Mouse (Mus musculus): ENCODE results near the gene Rmi2. TPM values are rescaled to one million over a fixed set of nuclear protein-coding genes. Genes with fewer than 3 reads are reported as not detected.

The Rmi2 gene
- polyA plus RNA-seq, 1 experiment from 2014 or later = 4.2 TPM

DNA sequence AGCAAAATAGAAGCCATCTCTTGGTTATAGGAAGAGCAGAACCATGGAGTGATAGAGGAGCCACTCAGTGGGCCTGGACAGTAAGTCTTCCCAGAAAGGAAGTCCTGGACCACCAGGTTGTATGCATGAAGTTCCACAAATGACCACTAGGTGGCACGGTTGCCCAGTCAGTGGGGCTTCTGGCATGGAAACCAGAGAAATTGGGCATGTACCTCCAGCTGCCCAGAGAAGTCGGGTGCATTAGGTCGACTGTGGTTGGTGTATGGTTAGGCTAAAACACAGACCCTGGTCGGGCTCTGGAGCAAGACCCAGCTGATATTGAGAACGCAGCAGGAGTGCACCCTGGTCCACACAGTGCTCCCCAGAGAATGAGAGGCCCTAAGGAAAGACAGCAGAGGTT is 38.8 kb downstream of the Rmi2 start:
- H3K4me1 ChIP-seq = peaks cover 4% of the 10 kb centered on the region; the same call in 1 of the 2 replicates
- peak; percentile 43 for ATAC-seq (replicated peaks; ENCODE audit: low FRiP score)
- 3% methylated on average over 5 of the region's 5 CpGs for WGBS
- H3K4me3 ChIP-seq (replicated peaks) = no peak overlapping the region
- no peaks in the 10 kb centered on the region for H3K9me3 ChIP-seq (replicated peaks)
- no peak overlapping the region for H3K4me2 ChIP-seq
- no peaks in the 10 kb centered on the region for H3K36me3 ChIP-seq
- no peak overlapping the region for H3K27ac ChIP-seq
- no peak overlapping the region for H3K9ac ChIP-seq
- no peaks in the 10 kb centered on the region for H3K27me3 ChIP-seq

DNA sequence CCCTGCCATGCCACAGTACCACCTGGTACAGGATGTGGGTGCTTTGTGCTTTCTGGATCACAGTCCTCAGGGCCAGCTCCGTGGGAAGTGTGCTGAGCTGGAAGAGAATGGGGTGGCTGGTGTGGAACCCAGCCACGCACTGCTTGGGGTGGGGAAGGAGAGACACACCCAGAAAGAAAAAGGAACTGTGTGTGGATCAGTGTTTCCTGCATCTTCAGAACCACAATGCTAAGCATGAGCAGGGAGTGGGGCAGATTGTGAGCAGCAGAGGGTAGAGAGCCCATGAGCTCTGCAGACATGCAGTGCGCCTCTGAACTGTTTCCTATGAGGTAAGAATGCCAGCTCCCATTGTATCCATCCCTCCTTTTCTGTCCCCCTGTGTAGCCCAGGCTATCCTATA is 43.4 kb downstream of the Rmi2 start:
- H3K36me3 ChIP-seq = no peaks in the 10 kb centered on the region
- no peak overlapping the region for H3K27ac ChIP-seq
- no peaks in the 10 kb centered on the region for H3K27me3 ChIP-seq
- ATAC-seq (replicated peaks; ENCODE audit: low FRiP score) = no peak
- H3K4me2 ChIP-seq = no peak overlapping the region
- no peak overlapping the region for H3K4me3 ChIP-seq (replicated peaks)
- H3K9me3 ChIP-seq (replicated peaks) = no peaks in the 10 kb centered on the region
- no peak overlapping the region for H3K9ac ChIP-seq
- H3K4me1 ChIP-seq = peaks cover 4% of the 10 kb centered on the region; the same call in 1 of the 2 replicates
- 89% methylated on average over 3 of the region's 3 CpGs for WGBS

DNA sequence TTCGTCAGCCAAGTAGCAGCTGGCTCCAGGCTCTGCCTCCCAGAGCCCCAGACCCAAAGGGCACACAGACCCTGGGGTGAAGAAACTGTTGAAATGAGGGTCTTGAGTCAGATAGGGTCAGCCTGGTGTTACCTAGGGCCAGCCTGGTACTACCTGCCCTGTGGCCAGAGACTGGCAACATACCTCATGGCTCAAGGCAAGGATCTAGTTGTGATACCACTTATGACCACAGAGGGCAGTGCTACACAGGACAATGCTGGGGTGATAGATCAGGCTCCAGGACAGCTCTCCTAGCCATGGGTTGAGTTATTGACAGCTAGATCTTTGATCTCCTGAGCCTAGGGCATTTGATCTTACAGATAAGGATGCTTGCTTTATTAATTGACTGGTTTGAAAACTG is 44.6 kb downstream of the Rmi2 start:
- no peak overlapping the region for H3K4me2 ChIP-seq
- no peak overlapping the region for H3K9ac ChIP-seq
- 88% methylated on average over 1 of the region's 1 CpGs for WGBS
- no peaks in the 10 kb centered on the region for H3K9me3 ChIP-seq (replicated peaks)
- 0 out of 2 replicates have a peak, but pooled peaks have one; percentile 31 for ATAC-seq (replicated peaks; ENCODE audit: low FRiP score)
- H3K27me3 ChIP-seq = no peaks in the 10 kb centered on the region
- no peaks in the 10 kb centered on the region for H3K36me3 ChIP-seq
- no peak overlapping the region for H3K4me3 ChIP-seq (replicated peaks)
- H3K27ac ChIP-seq = no peak overlapping the region
- H3K4me1 ChIP-seq = no peaks in the 10 kb centered on the region; the same call in 1 of the 2 replicates

DNA sequence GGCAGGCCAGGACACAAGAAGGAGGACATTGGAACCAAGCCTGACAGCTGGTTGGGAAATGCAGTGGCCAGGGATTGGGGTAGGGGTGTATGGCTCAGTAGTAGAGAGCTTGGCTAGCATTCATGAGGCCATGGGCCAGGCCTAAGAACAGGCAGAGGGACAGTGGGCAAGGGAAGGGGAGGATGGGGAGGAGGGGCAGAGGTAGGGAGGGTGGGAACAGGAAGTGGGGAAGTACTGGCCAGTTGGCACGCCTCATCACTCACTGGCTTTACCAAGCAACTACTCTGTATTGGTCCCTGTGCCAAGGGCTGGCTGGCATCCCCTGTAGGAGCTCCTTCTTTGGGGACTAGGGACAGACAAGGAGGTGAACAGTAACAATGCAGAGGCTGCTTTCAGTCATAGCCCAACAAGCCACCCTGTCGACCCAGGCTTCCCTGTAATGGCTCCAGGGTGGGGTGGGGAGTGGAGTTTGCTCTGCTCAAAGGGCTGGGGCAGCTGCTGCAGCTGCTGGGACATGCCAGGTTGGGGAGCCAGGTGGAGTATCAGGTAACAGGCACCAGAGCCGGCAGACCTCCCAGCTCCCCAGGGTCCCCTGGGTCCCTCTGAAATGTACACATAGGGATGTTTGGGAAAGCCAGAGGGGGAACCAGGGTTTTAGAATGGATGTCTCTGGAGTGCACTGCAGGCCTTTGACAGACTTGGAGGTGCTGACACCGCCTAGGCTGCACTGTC is 46.5 kb downstream of the Rmi2 start:
- Histone ChIP-seq H3K4me1 (no peaks in the 10 kb centered on the region), H3K27me3 (no peaks in the 10 kb centered on the region), H3K4me2 (no peak overlapping the region), H3K9ac (no peak overlapping the region), H3K4me3 (replicated peaks) (no peak overlapping the region), H3K9me3 (replicated peaks) (no peaks in the 10 kb centered on the region), H3K27ac (no peak overlapping the region), H3K36me3 (no peaks in the 10 kb centered on the region)
- no peak for ATAC-seq (replicated peaks; ENCODE audit: low FRiP score)
- 48% methylated on average over 4 of the region's 4 CpGs for WGBS

DNA sequence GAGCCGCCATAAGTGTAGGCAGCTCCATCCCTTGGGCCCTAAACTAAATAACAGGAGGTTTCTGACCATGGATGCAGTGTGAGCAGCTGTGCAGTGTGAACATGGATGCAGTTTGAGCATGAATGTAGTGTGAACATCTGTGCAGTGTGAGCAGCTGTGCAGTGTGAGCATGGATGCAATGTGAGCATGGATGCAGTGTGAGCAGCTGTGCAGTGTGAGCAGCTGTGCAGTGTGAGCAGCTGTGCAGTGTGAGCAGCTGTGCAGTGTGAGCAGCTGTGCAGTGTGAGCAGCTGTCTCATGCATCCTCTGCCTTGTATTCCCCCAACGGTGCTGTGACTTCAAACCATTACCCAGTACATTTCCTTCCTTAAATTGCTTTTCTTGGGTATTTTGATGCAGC is 52.6 kb downstream of the Rmi2 start:
- Histone ChIP-seq H3K4me1 (no peaks in the 10 kb centered on the region), H3K4me3 (replicated peaks) (no peak overlapping the region), H3K4me2 (no peak overlapping the region), H3K36me3 (no peaks in the 10 kb centered on the region), H3K9me3 (replicated peaks) (no peaks in the 10 kb centered on the region), H3K9ac (no peak overlapping the region), H3K27me3 (no peaks in the 10 kb centered on the region), H3K27ac (no peak overlapping the region)
- ATAC-seq (replicated peaks; ENCODE audit: low FRiP score) = no peak
- 81% methylated on average over 2 of the region's 2 CpGs for WGBS

DNA sequence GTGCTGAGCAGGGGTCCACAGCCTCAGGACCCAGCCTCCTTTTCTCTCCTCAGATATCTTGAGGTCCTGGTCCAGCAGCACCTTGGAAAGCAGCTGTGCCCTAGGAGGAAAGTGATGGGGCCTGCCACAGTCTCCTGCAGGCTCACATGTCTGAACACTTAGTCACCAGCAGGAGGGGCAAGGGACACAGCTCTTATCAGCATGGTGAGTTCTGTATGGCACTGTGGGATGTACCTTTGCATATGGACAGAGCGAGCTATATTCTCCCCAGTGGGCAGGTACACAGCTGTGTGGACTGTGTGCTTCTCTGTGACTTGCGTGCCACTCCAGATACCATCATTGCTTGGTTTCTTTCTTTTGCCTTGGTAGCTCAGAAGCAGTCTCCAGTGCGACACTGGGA is 55.5 kb downstream of the Rmi2 start:
- no peaks in the 10 kb centered on the region for H3K4me1 ChIP-seq
- H3K4me3 ChIP-seq (replicated peaks) = no peak overlapping the region
- H3K36me3 ChIP-seq = no peaks in the 10 kb centered on the region
- H3K27ac ChIP-seq = no peak overlapping the region
- H3K4me2 ChIP-seq = no peak overlapping the region
- H3K9me3 ChIP-seq (replicated peaks) = no peaks in the 10 kb centered on the region
- no peak overlapping the region for H3K9ac ChIP-seq
- WGBS = 77% methylated on average over 3 of the region's 3 CpGs
- no peaks in the 10 kb centered on the region for H3K27me3 ChIP-seq
- peak; percentile 52; the same call in 1 of the 2 replicates for ATAC-seq (replicated peaks; ENCODE audit: low FRiP score)

DNA sequence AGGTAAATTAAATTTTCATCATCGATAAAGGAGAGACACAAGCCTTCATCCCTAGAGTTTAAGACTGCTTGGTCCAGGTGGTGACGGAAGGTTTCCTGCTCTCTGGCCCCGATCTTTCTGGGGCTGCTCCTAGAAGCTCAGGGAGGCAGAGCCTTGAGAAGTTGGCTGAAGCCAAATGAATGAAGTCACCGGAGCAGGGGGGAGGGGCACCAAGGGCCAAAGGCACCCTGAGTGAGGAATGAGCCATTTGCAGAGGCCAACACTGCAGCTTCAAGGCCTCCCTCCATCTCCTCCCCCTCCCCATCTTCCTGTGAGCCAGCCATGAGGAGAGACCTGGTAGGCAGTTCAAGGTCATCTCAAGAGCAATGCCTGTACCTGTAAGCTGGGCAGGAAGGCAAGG is 58.3 kb downstream of the Rmi2 start:
- no peak for ATAC-seq (replicated peaks; ENCODE audit: low FRiP score)
- WGBS = 66% methylated on average over 4 of the region's 4 CpGs
- 0 out of 2 replicates have a peak, but pooled peaks cover 3% of the 10 kb centered on the region for H3K4me1 ChIP-seq
- H3K27ac ChIP-seq = no peak overlapping the region
- H3K9ac ChIP-seq = no peak overlapping the region
- no peaks in the 10 kb centered on the region for H3K36me3 ChIP-seq
- H3K9me3 ChIP-seq (replicated peaks) = no peaks in the 10 kb centered on the region
- H3K27me3 ChIP-seq = no peaks in the 10 kb centered on the region
- no peak overlapping the region for H3K4me3 ChIP-seq (replicated peaks)
- H3K4me2 ChIP-seq = no peak overlapping the region

DNA sequence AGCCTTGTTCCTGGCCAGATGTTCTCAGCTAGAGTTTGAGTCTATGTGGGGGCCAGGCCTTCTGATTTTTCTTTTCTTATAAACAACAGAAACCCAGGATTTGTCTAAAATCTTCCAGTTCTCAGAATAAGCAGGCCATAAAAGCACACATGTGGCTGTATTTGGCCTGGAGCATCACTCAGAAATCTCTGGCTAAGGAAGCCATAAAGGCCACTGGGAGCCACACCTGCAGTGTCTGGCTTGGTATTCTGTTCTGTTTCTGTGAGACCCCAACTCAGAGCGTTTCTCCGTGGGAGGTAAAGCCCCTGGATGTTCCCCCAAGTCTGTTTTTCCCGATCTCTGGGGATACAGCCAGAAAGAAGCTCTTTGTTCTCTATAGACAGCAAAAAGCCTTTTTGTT is 61.0 kb downstream of the Rmi2 start:
- 0 out of 2 replicates have a peak, but pooled peaks cover 3% of the 10 kb centered on the region for H3K4me1 ChIP-seq
- no peak for ATAC-seq (replicated peaks; ENCODE audit: low FRiP score)
- no peak overlapping the region for H3K4me2 ChIP-seq
- H3K36me3 ChIP-seq = no peaks in the 10 kb centered on the region
- H3K9ac ChIP-seq = no peak overlapping the region
- H3K27me3 ChIP-seq = no peaks in the 10 kb centered on the region
- H3K27ac ChIP-seq = no peak overlapping the region
- H3K9me3 ChIP-seq (replicated peaks) = no peaks in the 10 kb centered on the region
- no peak overlapping the region for H3K4me3 ChIP-seq (replicated peaks)
- WGBS = 89% methylated on average over 3 of the region's 3 CpGs

DNA sequence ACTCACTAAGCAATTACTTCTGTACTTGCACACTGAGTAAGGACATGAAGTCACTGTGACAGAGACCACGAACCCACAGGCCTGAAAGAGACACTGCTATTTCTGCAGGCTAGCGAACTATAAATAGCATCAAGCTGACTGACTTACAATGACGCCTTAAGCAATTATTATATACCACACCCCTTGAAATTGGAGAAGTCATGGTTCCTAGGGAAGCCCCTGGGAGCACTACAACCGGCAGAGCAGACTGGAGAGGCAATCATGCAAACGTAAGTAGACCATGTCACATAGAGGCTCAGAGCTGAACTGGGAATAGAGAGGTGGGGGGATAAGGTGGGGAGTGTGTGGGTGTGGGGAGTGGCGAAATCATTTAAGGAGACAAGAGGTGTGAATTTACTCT is 62.5 kb downstream of the Rmi2 start:
- no peak overlapping the region for H3K9ac ChIP-seq
- no peak overlapping the region for H3K4me2 ChIP-seq
- WGBS = 25% methylated on average over 6 of the region's 6 CpGs
- H3K9me3 ChIP-seq (replicated peaks) = no peaks in the 10 kb centered on the region
- H3K4me1 ChIP-seq = 0 out of 2 replicates have a peak, but pooled peaks cover 3% of the 10 kb centered on the region
- no peak overlapping the region for H3K27ac ChIP-seq
- peak; percentile 33; the same call in 1 of the 2 replicates for ATAC-seq (replicated peaks; ENCODE audit: low FRiP score)
- H3K4me3 ChIP-seq (replicated peaks) = no peak overlapping the region
- no peaks in the 10 kb centered on the region for H3K27me3 ChIP-seq
- H3K36me3 ChIP-seq = no peaks in the 10 kb centered on the region

DNA sequence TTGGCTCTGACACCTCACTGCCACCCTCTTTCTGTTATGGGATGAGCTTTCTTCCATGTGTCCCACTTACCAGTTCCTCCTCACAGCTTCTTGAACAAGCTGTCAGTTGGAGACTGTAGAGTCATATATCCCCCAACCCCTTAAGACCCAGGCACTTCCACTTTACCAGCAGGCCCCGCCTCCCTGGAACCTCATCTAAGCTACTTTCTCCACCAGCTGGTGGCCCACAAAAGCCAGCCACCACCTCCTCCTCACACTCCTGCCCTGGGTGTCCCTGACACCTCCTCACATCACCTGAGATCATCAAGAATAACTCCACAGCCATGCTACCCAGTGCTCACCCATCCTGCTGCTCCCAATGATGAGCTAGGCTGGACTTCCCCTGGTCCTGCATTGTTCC is 65.9 kb downstream of the Rmi2 start:
- 91% methylated on average over 1 of the region's 1 CpGs for WGBS
- Histone ChIP-seq H3K9me3 (replicated peaks) (no peaks in the 10 kb centered on the region), H3K27me3 (no peaks in the 10 kb centered on the region), H3K4me3 (replicated peaks) (no peak overlapping the region), H3K4me2 (no peak overlapping the region), H3K4me1 (peaks cover 9% of the 10 kb centered on the region), H3K27ac (no peak overlapping the region), H3K36me3 (no peaks in the 10 kb centered on the region), H3K9ac (no peak overlapping the region)
- no peak for ATAC-seq (replicated peaks; ENCODE audit: low FRiP score)

DNA sequence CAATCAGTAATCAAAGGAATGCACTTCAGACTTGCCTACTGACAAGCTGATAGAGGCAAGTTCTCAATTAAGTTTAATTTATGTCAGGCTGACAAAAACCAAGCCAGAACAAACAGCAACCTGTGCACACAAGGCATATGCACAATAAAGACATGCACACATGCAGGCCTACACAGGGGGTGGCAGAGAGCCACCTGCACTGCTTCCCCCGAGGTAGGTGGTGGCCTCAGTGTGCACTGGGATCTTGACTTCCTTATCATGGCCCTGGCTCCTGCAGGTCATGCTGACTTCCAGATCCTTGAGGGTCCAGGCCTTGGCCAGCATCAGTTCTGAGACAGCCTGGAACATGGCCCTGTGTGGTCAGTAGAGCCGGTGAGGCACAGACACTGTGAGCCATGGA is 67.1 kb downstream of the Rmi2 start:
- no peak for ATAC-seq (replicated peaks; ENCODE audit: low FRiP score)
- Histone ChIP-seq H3K36me3 (no peaks in the 10 kb centered on the region), H3K4me3 (replicated peaks) (no peak overlapping the region), H3K27ac (no peak overlapping the region), H3K4me1 (peaks cover 10% of the 10 kb centered on the region), H3K9me3 (replicated peaks) (no peaks in the 10 kb centered on the region), H3K4me2 (no peak overlapping the region), H3K27me3 (no peaks in the 10 kb centered on the region), H3K9ac (no peak overlapping the region)
- WGBS = 84% methylated on average over 2 of the region's 2 CpGs

DNA sequence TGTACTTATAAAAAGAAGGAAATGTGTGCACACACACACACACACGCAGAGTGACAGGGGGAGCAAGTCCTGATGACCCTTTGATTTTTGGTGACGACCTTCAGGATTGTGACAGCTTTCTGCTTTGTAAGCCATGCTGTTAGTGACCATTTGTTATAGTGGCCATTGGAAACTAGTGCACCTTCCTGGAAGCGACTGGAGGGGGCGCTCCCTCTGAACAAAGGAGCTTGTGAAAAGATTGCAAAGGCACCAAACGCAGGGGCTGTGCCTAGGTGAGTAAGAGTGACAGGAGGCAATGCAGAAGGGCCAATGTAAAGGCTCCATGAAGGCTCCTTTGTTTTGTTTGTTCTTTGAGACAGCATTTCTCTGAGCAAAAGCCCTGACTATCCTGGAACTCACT is 68.0 kb downstream of the Rmi2 start:
- Histone ChIP-seq H3K9ac (no peak overlapping the region), H3K27ac (no peak overlapping the region), H3K4me1 (peaks cover 7% of the 10 kb centered on the region), H3K36me3 (no peaks in the 10 kb centered on the region), H3K4me2 (no peak overlapping the region), H3K9me3 (replicated peaks) (no peaks in the 10 kb centered on the region), H3K27me3 (no peaks in the 10 kb centered on the region), H3K4me3 (replicated peaks) (no peak overlapping the region)
- 58% methylated on average over 5 of the region's 5 CpGs for WGBS
- ATAC-seq (replicated peaks; ENCODE audit: low FRiP score) = no peak

DNA sequence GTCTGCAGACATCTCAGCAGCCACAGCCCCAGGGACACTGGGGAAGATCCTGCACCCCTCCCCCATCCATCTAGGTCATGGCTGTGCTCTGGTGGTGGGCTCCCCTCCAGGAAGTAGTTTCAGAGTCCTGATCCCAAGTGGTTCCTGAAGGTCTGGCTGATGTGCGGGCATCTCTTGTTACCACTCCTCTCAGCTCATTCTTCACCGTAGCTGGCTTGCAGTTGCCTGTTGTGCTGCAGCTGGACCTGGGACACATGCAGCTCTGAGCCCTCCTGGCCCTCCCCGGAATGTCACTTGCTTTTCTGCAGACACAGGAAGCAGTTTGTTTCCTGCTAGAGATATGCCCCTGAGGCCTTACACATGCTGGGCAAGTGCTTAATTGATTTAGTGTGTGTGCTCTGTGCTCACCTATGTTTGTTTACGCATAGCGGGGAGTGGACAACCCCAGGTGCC is 70.8 kb downstream of the Rmi2 start:
- H3K9me3 ChIP-seq (replicated peaks) = no peaks in the 10 kb centered on the region
- H3K4me3 ChIP-seq (replicated peaks) = no peak overlapping the region
- 47% methylated on average over 5 of the region's 5 CpGs for WGBS
- no peaks in the 10 kb centered on the region for H3K27me3 ChIP-seq
- no peak for ATAC-seq (replicated peaks; ENCODE audit: low FRiP score)
- peaks cover 7% of the 10 kb centered on the region for H3K4me1 ChIP-seq
- H3K27ac ChIP-seq = 0 out of 2 replicates have a peak overlapping the region, but pooled peaks have one; percentile 3
- no peaks in the 10 kb centered on the region for H3K36me3 ChIP-seq
- H3K4me2 ChIP-seq = no peak overlapping the region
- H3K9ac ChIP-seq = no peak overlapping the region

Data from kidney, embryonic 15.5 days (tissue).